Mouse (Mus musculus): ENCODE data around the gene Olfr800. TPM values are rescaled to one million over a fixed set of nuclear protein-coding genes. Genes with fewer than 3 reads are reported as not detected.

Olfr800 gene
- polyA plus RNA-seq (2017; shearing (Covaris generic)), result not detected

DNA sequence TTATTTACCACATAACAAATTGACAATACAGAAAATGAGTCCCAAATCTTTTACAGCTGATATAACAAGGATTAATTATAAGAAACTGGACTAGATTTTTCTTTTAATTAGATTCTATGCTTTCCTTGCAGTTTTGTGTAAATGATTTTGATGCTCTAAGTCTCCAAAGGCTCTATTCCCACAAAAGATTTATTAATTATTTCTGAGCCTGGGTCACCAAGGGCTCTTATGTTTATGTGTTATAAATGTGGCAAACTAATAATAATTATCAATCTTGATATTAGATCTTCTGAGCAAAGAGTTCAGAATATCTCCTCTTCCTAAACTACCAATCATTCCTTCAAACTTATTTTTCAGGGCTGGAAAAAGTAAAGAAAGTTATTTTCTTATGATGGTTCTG, at the start of gene Olfr800:
Olfr800 (plus strand) TSS at position 301 of the 400 bp plus-strand sequence.

DNA sequence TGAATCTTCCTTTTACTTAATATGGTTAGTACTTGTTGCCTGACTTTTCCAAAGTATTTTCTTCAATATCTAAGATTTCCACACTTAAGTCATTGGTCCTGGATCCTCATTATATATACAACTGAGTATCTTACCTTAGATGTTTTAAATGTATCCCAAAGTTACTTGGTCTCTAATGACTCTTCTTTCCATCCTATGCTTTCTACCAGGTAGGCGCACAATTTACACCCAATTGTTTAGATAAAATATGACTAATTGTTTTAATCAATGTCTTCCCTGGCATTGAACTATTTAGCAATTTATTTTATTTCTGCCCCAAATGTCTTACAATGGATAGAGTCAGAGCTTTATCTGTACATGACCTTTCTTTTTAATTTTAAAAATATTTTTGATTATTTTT, 45.0 kb upstream of the Olfr800 start, which contains the start of gene Olfr796:
Olfr796 (minus strand) TSS at position 101 of the 400 bp plus-strand sequence.

DNA sequence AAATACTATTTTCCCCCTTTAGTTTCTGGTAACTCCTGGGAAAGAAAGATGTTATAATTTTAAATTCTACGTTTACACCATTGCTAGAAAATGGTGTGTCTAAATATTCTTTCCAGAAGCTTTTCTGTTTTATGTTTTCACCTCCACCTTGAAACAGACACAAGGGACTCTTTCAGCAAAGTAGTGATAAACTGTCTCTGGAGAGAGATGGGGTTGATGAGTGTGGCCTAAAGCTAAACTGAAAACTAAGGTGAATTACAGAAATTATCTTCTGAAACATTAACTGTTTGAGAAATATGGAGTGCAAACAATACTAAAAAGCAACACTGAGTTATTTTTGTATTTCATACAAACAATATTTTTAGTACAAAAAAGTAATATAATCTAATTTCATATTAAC, 29.7 kb upstream of the Olfr800 start, which contains the start of gene Olfr798:
Olfr798 (minus strand) TSS at position 101 of the 400 bp plus-strand sequence.

DNA sequence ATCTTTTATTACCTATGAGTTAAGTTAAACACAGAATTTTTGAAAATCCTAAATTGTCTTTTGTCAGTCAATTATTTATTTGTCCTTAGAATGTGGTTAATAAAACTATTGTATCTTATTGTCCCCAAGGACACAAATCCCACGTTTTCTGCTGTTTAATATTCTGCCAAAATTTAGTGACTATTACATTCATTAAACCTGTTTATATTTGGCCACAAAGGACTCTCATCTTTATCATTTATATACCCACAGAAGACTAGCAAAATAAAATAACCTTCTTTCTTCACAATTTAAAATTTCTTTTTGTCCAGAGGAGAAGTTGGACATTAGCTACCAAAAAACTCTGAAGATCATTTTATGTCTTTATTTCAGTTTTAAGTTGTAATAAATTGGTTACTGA, 20.3 kb upstream of the Olfr800 start, which contains the start of gene Olfr799:
Olfr799 (plus strand) TSS at position 301 of the 400 bp plus-strand sequence.

DNA sequence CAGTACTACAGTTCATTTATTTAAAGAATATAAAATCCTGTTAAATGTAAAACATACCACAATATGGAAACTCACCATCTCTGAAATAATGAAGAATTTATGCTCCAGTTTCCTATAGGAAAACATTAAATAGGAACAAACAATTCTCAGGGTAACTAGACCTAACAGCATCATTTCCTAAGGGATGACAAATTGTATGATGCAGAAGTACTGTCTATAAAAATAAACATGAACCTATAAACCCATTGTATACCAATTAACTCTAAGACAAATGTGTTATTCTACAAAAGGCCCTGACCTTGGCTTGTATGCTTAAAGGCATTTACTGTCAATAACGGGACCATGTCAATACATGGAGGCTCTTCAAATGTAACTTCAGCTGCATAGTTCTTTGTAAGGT, 16.3 kb downstream of the Olfr800 start, which contains the start of gene Olfr801:
Olfr801 (minus strand) TSS at position 101 of the 400 bp plus-strand sequence.

DNA sequence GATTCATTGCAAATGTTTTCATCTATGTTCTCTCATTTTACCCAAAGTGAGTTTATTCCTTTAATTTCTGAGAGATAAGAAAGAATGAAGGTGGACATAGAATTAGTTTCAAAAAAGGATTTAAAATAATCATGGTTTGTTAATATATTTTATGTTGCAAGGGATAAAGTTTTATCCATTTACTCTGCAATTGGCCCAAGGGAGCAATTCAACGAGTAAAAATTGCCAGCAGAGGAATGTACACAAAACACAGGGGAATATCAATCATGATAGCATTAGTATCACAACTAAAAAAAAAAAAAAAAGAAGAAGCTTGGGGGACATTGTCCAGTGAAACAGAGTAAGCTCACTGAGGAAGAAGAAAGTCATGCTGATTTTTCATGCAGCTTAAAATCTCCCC, 30.6 kb downstream of the Olfr800 start, which contains the start of gene Olfr802:
Olfr802 (minus strand) TSS at position 101 of the 400 bp plus-strand sequence.

DNA sequence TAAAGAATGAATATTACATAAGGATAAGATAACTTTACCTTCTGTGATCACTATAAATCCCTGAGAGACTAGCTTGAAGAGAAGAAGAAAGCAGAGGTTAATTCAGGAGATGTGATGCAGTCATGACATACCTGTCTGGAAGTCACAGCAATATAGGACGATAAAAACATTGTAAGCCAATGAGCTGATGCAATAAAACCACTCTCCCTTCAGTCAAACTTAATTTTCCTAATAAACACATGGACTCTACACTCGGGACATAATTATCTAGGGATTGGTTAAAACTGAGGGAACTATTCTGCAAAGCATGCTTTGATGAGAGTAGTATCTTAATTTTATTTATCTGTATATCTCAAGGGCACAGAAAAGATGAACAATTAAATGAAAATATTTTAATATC, 36.7 kb downstream of the Olfr800 start, which contains the start of gene Olfr803:
Olfr803 (minus strand) TSS at position 101 of the 400 bp plus-strand sequence.

DNA sequence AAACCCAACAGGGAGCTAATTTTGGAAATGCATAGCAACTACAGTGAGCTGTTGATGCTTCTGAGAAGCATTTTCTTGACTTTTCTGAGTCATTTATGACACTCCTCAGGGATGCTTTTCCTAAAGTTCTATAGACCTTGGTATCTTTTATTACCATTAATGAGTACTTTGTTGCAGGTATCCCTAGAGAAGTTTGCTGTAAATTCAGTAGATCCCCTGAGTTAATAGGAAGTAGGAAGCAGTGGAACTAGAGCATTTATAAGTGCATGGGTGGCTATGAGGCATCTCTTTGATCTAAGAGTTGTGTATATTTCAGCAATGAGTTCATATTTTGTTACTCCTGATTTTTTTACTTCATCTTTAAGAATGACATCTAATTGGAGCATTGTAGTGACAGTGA, 45.4 kb downstream of the Olfr800 start, which contains the start of gene Olfr804:
Olfr804 (plus strand) TSS at position 301 of the 400 bp plus-strand sequence.

Other genes starting within 250 kb of the Olfr800 start
- gene Olfr786, start 230.4 kb upstream of the Olfr800 start, polyA plus RNA-seq (2017; shearing (Covaris generic)), result not detected
- 0.16 TPM for gene Olfr787, start 195.8 kb upstream of the Olfr800 start, polyA plus RNA-seq (2017; shearing (Covaris generic))
- gene Olfr788, start 186.7 kb upstream of the Olfr800 start, polyA plus RNA-seq (2017; shearing (Covaris generic)), result not detected
- not detected for gene Olfr789, start 172.9 kb upstream of the Olfr800 start, polyA plus RNA-seq (2017; shearing (Covaris generic))
- gene Olfr790, start 159.2 kb upstream of the Olfr800 start, polyA plus RNA-seq (2017; shearing (Covaris generic)), result not detected
- gene Olfr791, start 135.9 kb upstream of the Olfr800 start, polyA plus RNA-seq (2017; shearing (Covaris generic)), result not detected
- gene Olfr792, start 118.5 kb upstream of the Olfr800 start, polyA plus RNA-seq (2017; shearing (Covaris generic)), result not detected
- gene Olfr794, start 90.0 kb upstream of the Olfr800 start, polyA plus RNA-seq (2017; shearing (Covaris generic)), result not detected
- not detected for gene Olfr796, start 45.1 kb upstream of the Olfr800 start, polyA plus RNA-seq (2017; shearing (Covaris generic))
- gene Olfr798, start 29.8 kb upstream of the Olfr800 start, polyA plus RNA-seq (2017; shearing (Covaris generic)), result 0.18 TPM
- gene Olfr799, start 20.2 kb upstream of the Olfr800 start, polyA plus RNA-seq (2017; shearing (Covaris generic)), result not detected
- not detected for gene Olfr801, start 16.2 kb downstream of the Olfr800 start, polyA plus RNA-seq (2017; shearing (Covaris generic))
- gene Olfr802, start 30.5 kb downstream of the Olfr800 start, polyA plus RNA-seq (2017; shearing (Covaris generic)), result not detected
- gene Olfr803, start 36.6 kb downstream of the Olfr800 start, polyA plus RNA-seq (2017; shearing (Covaris generic)), result not detected
- gene Olfr804, start 45.5 kb downstream of the Olfr800 start, polyA plus RNA-seq (2017; shearing (Covaris generic)), result not detected
- not detected for gene Olfr805, start 71.7 kb downstream of the Olfr800 start, polyA plus RNA-seq (2017; shearing (Covaris generic))
- not detected for gene Olfr806, start 84.2 kb downstream of the Olfr800 start, polyA plus RNA-seq (2017; shearing (Covaris generic))
- gene Olfr807, start 100.1 kb downstream of the Olfr800 start, polyA plus RNA-seq (2017; shearing (Covaris generic)), result not detected
- gene Olfr808, start 107.8 kb downstream of the Olfr800 start, polyA plus RNA-seq (2017; shearing (Covaris generic)), result not detected
- gene Olfr809, start 116.9 kb downstream of the Olfr800 start, polyA plus RNA-seq (2017; shearing (Covaris generic)), result not detected
- gene Olfr810, start 137.2 kb downstream of the Olfr800 start, polyA plus RNA-seq (2017; shearing (Covaris generic)), result not detected
- gene Olfr811, start 146.7 kb downstream of the Olfr800 start, polyA plus RNA-seq (2017; shearing (Covaris generic)), result not detected
- gene Olfr812, start 188.4 kb downstream of the Olfr800 start, polyA plus RNA-seq (2017; shearing (Covaris generic)), result not detected
- not detected for gene Olfr813, start 197.7 kb downstream of the Olfr800 start, polyA plus RNA-seq (2017; shearing (Covaris generic))
- 0.06 TPM for gene Olfr814, start 222.2 kb downstream of the Olfr800 start, polyA plus RNA-seq (2017; shearing (Covaris generic))
- not detected for gene Olfr815, start 248.2 kb downstream of the Olfr800 start, polyA plus RNA-seq (2017; shearing (Covaris generic))